Mouse (Mus musculus): ENCODE results near the gene Zdhhc16. TPM values are rescaled to one million over a fixed set of nuclear protein-coding genes. Genes with fewer than 3 reads are reported as not detected.

Gene Zdhhc16
- polyA plus RNA-seq (2012; rRNA removed; ENCODE audit: low replicate concordance), result 59.7 and 116 TPM in 2 replicates

GRCm38 (mm10) chr19:41933179-41934086 lies at the start of gene Zdhhc16, which contains the start of gene Exosc1:
Zdhhc16 (plus strand) TSS chr19:41933480.
Exosc1 (minus strand) TSS chr19:41933423.

GRCm38 (mm10) chr19:41895460-41896318 lies 37.6 kb upstream of the Zdhhc16 start, which contains the start of gene Rrp12:
Rrp12 (minus strand) TSS chr19:41896173.

GRCm38 (mm10) chr19:41911178-41912073 lies 21.9 kb upstream of the Zdhhc16 start, which contains the start of gene Pgam1:
Pgam1 (plus strand) TSS chr19:41911923.

GRCm38 (mm10) chr19:41980819-41981594 lies 47.7 kb downstream of the Zdhhc16 start, which contains the start of gene Mms19:
Mms19 (minus strand) TSS chr19:41981157.

GRCm38 (mm10) chr19:41981595-41981927 lies 48.3 kb downstream of the Zdhhc16 start, which contains the start of gene Ubtd1:
Ubtd1 (plus strand) TSS chr19:41981763.

Other genes starting within 250 kb of the Zdhhc16 start
- gene Slit1, start 189.8 kb upstream of the Zdhhc16 start, polyA plus RNA-seq (2012; rRNA removed; ENCODE audit: low replicate concordance), result 0.40 and 0.47 TPM in 2 replicates
- gene Arhgap19, start 131.4 kb upstream of the Zdhhc16 start, polyA plus RNA-seq (2012; rRNA removed; ENCODE audit: low replicate concordance), result 2.7 and 5.3 TPM in 2 replicates
- gene Frat1, start 103.5 kb upstream of the Zdhhc16 start, polyA plus RNA-seq (2012; rRNA removed; ENCODE audit: low replicate concordance), result 2.2 and 4.4 TPM in 2 replicates
- gene Frat2, start 85.3 kb upstream of the Zdhhc16 start, polyA plus RNA-seq (2012; rRNA removed; ENCODE audit: low replicate concordance), result 1.8 and 3.6 TPM in 2 replicates
- gene Rrp12, start 37.3 kb upstream of the Zdhhc16 start, polyA plus RNA-seq (2012; rRNA removed; ENCODE audit: low replicate concordance), result 7.1 and 13.5 TPM in 2 replicates
- gene Pgam1, start 21.6 kb upstream of the Zdhhc16 start, polyA plus RNA-seq (2012; rRNA removed; ENCODE audit: low replicate concordance), result 346 and 357 TPM in 2 replicates
- gene Exosc1, start 57 bp upstream of the Zdhhc16 start, polyA plus RNA-seq (2012; rRNA removed; ENCODE audit: low replicate concordance), result 15.7 and 24.5 TPM in 2 replicates
- 55.1 and 85.4 TPM in 2 replicates for gene Mms19, start 47.7 kb downstream of the Zdhhc16 start, polyA plus RNA-seq (2012; rRNA removed; ENCODE audit: low replicate concordance)
- gene Ubtd1, start 48.3 kb downstream of the Zdhhc16 start, polyA plus RNA-seq (2012; rRNA removed; ENCODE audit: low replicate concordance), result 40.4 and 49.3 TPM in 2 replicates
- gene Ankrd2, start 102.5 kb downstream of the Zdhhc16 start, polyA plus RNA-seq (2012; rRNA removed; ENCODE audit: low replicate concordance), result not detected in 2 replicates
- gene Hoga1, start 112.1 kb downstream of the Zdhhc16 start, polyA plus RNA-seq (2012; rRNA removed; ENCODE audit: low replicate concordance), result 6.7 and 9.9 TPM in 2 replicates
- 1.1 and 1.4 TPM in 2 replicates for gene 4933411K16Rik, start 118.8 kb downstream of the Zdhhc16 start, polyA plus RNA-seq (2012; rRNA removed; ENCODE audit: low replicate concordance)
- 1.9 and 12.7 TPM in 2 replicates for gene Morn4, start 152.9 kb downstream of the Zdhhc16 start, polyA plus RNA-seq (2012; rRNA removed; ENCODE audit: low replicate concordance)
- gene Pi4k2a, start 157.0 kb downstream of the Zdhhc16 start, polyA plus RNA-seq (2012; rRNA removed; ENCODE audit: low replicate concordance), result 45.4 and 48.7 TPM in 2 replicates
- 16.3 and 16.5 TPM in 2 replicates for gene Avpi1, start 195.6 kb downstream of the Zdhhc16 start, polyA plus RNA-seq (2012; rRNA removed; ENCODE audit: low replicate concordance)
- gene Marveld1, start 213.9 kb downstream of the Zdhhc16 start, polyA plus RNA-seq (2012; rRNA removed; ENCODE audit: low replicate concordance), result 75.2 and 116 TPM in 2 replicates
- 50.4 and 53.7 TPM in 2 replicates for gene Zfyve27, start 230.5 kb downstream of the Zdhhc16 start, polyA plus RNA-seq (2012; rRNA removed; ENCODE audit: low replicate concordance)